8 mouse cellular contexts compared by ENCODE assay signal in the genomic region with DNA sequence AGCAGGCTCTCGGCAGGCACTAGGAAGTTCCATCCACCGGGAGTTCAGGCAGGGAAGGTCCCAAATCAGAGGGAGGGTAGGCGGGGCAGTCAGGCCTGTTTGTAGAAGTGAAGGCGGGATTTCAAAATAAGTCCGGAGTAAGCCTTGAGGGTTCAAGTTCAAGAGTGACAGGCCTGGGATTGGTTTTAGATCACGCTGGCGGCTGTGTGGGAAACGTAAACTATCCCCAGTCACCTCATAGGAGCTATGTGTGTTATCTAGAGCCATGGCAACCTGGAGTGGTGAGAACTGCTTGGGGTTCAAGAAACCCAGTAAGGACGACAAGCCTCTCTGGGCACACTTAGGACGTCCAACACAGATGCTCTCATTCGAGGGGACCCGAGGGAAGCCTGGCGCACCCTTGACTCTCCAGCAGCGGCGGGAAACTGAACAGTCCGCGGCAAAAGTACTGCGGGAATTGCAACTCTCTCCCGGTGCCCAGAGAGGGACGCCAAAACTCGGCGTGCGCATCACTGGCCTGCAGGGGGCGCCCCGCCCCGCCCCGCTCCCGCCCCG. TPM values are rescaled to one million over a fixed set of nuclear protein-coding genes. Genes with fewer than 3 reads are reported as not detected.
DNase-seq lines count a peak whose midpoint lies in the region; ATAC-seq and TF ChIP-seq lines count a peak whose summit lies in the region.

No protein-coding gene starts in this region.

- peak overlapping the region; percentile 47 to 56 (median 48) for H3K4me3 ChIP-seq in CH12.LX (replicated peaks in 1 of 3; ENCODE audit: low read depth in 2 of 3, low read length in 2 of 3, poor library complexity in 1 of 3)
- H3K4me3 ChIP-seq in heart, embryonic 10.5 days: peak overlapping the region; percentile 73
- peak overlapping the region; percentile 49 for H3K4me3 ChIP-seq in lung, embryonic 16.5 days (ENCODE audit: low read length)

- TF ChIP-seq EP300 in CH12.LX (IDR thresholded peaks at IDR 0.05; ENCODE audit: low read length): no peak

- peaks cover 7 to 40% of the 10 kb centered on the region in 2 experiments for H3K4me1 ChIP-seq in CH12.LX (ENCODE audit: control insufficient read depth in 1 of 2, insufficient read depth in 2 of 2)
- peaks cover 52% of the 10 kb centered on the region for H3K4me1 ChIP-seq in heart, embryonic 10.5 days
- peaks cover 42% of the 10 kb centered on the region for H3K4me1 ChIP-seq in lung, embryonic 16.5 days (replicated peaks; ENCODE audit: control insufficient read depth, insufficient read depth, low read length)

- ATAC-seq in lung, embryonic 16.5 days (ENCODE audit: low read depth): peak; percentile 80

- TF ChIP-seq CTCF in CH12.LX (conservative IDR thresholded peaks at IDR 0.05 in 1 of 2, IDR thresholded peaks at IDR 0.05 in 1 of 2; ENCODE audit: low read depth in 2 of 2, low read length in 2 of 2): peak; percentile 10 to 56; a peak in 2 of 4 replicates

- DNase-seq in 416B (ENCODE audit: low read depth) (peak; percentile 62), CH12.LX (ENCODE audit: extremely low read depth) (no peak)
- peak; percentile 43 for DNase-seq in cerebellum, adult 9-11 months
- peak; percentile 91 for DNase-seq in heart, embryonic 10.5 days (ENCODE audit: low spot score)
- peak; percentile 51 for DNase-seq in kidney, adult 9 months
- peak; percentile 24 for DNase-seq in ovary, adult 18-20 months (ENCODE audit: low spot score)
- no peak for DNase-seq in yolk sac, embryonic 10.5 days (ENCODE audit: low spot score)

- H3K4me2 ChIP-seq in CH12.LX (ENCODE audit: insufficient read depth, low read depth, poor library complexity, severe bottlenecking): peak overlapping the region; percentile 80
- peak overlapping the region; percentile 69 for H3K4me2 ChIP-seq in lung, embryonic 16.5 days (ENCODE audit: low read depth, low read length)

- in situ Hi-C loops in CH12.LX (cut with MboI; ENCODE audit: low pct_ligation_motif_present, low pct_unique_long_range_greater_than_20kb, low sequenced_read_pairs): no loop called here

- 0% methylated on average over 26 of the region's 29 CpGs for WGBS in heart, embryonic 10.5 days
- WGBS in lung, embryonic 16.5 days: under 1% methylated on average over 17 of the region's 29 CpGs

- TF ChIP-seq POLR2A in CH12.LX (IDR thresholded peaks at IDR 0.05; ENCODE audit: low read depth, low read length): no peak

- H3K27me3 ChIP-seq in CH12.LX (replicated peaks): no peaks in the 10 kb centered on the region
- no peaks in the 10 kb centered on the region for H3K27me3 ChIP-seq in heart, embryonic 10.5 days (ENCODE audit: insufficient read depth, poor library complexity, severe bottlenecking)
- no peaks in the 10 kb centered on the region for H3K27me3 ChIP-seq in lung, embryonic 16.5 days (ENCODE audit: control insufficient read depth, insufficient read depth, low read depth, low read length)

- no peak overlapping the region for H3K27ac ChIP-seq in CH12.LX (ENCODE audit: insufficient read depth, low read depth)
- H3K27ac ChIP-seq in heart, embryonic 10.5 days: peak overlapping the region; percentile 92
- H3K27ac ChIP-seq in lung, embryonic 16.5 days (ENCODE audit: low read length): peak overlapping the region; percentile 67

- peaks cover 0 to 30% of the 10 kb centered on the region in 2 experiments for H3K36me3 ChIP-seq in CH12.LX (replicated peaks in 1 of 2; ENCODE audit: control insufficient read depth in 1 of 2, insufficient read depth in 1 of 2, low read length in 1 of 2)
- peaks cover 20% of the 10 kb centered on the region for H3K36me3 ChIP-seq in heart, embryonic 10.5 days
- H3K36me3 ChIP-seq in lung, embryonic 16.5 days (ENCODE audit: control insufficient read depth, insufficient read depth, low read length): no peaks in the 10 kb centered on the region

- peaks cover 38% of the 10 kb centered on the region for H3K79me2 ChIP-seq in CH12.LX (replicated peaks; ENCODE audit: control insufficient read depth, extremely low read depth, insufficient read depth, poor library complexity, severe bottlenecking)

- dilution Hi-C loops in CH12.LX (cut with MboI; ENCODE audit: extremely low pct_ligation_motif_present, extremely low pct_unique_long_range_greater_than_20kb, low sequenced_read_pairs): no loop called here

- H3K9ac ChIP-seq in CH12.LX (ENCODE audit: insufficient read depth, low read depth): peak overlapping the region; percentile 58; the same call in 1 of the 2 replicates
- H3K9ac ChIP-seq in lung, embryonic 16.5 days (ENCODE audit: low read length): peak overlapping the region; percentile 60

- no peaks in the 10 kb centered on the region for H3K9me3 ChIP-seq in CH12.LX (replicated peaks; ENCODE audit: low read length)
- no peaks in the 10 kb centered on the region for H3K9me3 ChIP-seq in heart, embryonic 10.5 days
- H3K9me3 ChIP-seq in lung, embryonic 16.5 days (ENCODE audit: control insufficient read depth, low read length): no peaks in the 10 kb centered on the region

- no peak for TF ChIP-seq RAD21 in CH12.LX (IDR thresholded peaks at IDR 0.05; ENCODE audit: low read depth, low read length)

TF ChIP-seq in CH12.LX, 34 proteins besides CTCF, POLR2A, EP300 and RAD21:
- TF ChIP-seq MYC (IDR thresholded peaks at IDR 0.05; ENCODE audit: low read depth, low read length) (no peak), ZC3H11A (IDR thresholded peaks at IDR 0.05; ENCODE audit: low read depth, low read length) (no peak), TCF12 (IDR thresholded peaks at IDR 0.05; ENCODE audit: low read depth, low read length) (no peak), MAX (IDR thresholded peaks at IDR 0.05; ENCODE audit: low read length) (no peak), NRF1 (IDR thresholded peaks at IDR 0.05; ENCODE audit: low read depth, low read length) (no peak), PAX5 (IDR thresholded peaks at IDR 0.05; ENCODE audit: low read length) (no peak), USF1 (IDR thresholded peaks at IDR 0.05; ENCODE audit: low read depth, low read length) (no peak), NELFE (IDR thresholded peaks at IDR 0.05; ENCODE audit: low read depth, low read length) (no peak), MXI1 (IDR thresholded peaks at IDR 0.05; ENCODE audit: low read depth, low read length) (no peak), SMC3 (IDR thresholded peaks at IDR 0.05; ENCODE audit: low read depth, low read length) (no peak), KAT2A (IDR thresholded peaks at IDR 0.05; ENCODE audit: insufficient replicate concordance, low read length) (no peak), CHD2 (IDR thresholded peaks at IDR 0.05; ENCODE audit: low read length) (no peak), E2F4 (IDR thresholded peaks at IDR 0.05; ENCODE audit: insufficient replicate concordance, low read depth, low read length) (no peak)

RNA-seq across cellular contexts. Expression of a gene that starts 0.4 kb away (rescaled TPM):
- total RNA-seq in CH12.LX (2012; rRNA removed) (64.5 and 68.6 TPM in 2 replicates), CH12.LX (2014; rRNA removed) (52.6 and 52.7 TPM in 2 replicates)
- polyA plus RNA-seq in CH12.LX (2012; ENCODE audit: insufficient read length, low read depth): 54.6 and 60.5 TPM in 2 replicates
- polyA plus RNA-seq in heart, embryonic 10.5 days (2016; fragmentation: Nextera tagmentation; extraction: Ambion mirVana): 39.0 and 39.2 TPM in 2 replicates
- 57.3 and 61.5 TPM in 2 replicates for polyA plus RNA-seq in lung, embryonic 16.5 days (2015; fragmentation: Nextera tagmentation; extraction: Ambion mirVana)

RNA-seq across cellular contexts. Expression of a gene that starts 51.5 kb away (rescaled TPM):
- total RNA-seq in CH12.LX (2012; rRNA removed): 29.5 and 31.1 TPM in 2 replicates
- 67.6 and 77.0 TPM in 2 replicates for total RNA-seq in CH12.LX (2014; rRNA removed)
- 37.4 and 38.2 TPM in 2 replicates for polyA plus RNA-seq in CH12.LX (2012; ENCODE audit: insufficient read length, low read depth)
- 42.6 and 48.6 TPM in 2 replicates for polyA plus RNA-seq in heart, embryonic 10.5 days (2016; fragmentation: Nextera tagmentation; extraction: Ambion mirVana)
- 57.9 and 58.1 TPM in 2 replicates for polyA plus RNA-seq in lung, embryonic 16.5 days (2015; fragmentation: Nextera tagmentation; extraction: Ambion mirVana)

Comparison
In these comparisons a context has a peak if more than half of its experiments do, and no peak if none do; other contexts are left out.
1. DNase-seq: peak in 416B (single experiment), cerebellum, adult 9-11 months (single experiment), heart, embryonic 10.5 days (single experiment), kidney, adult 9 months (single experiment) and ovary, adult 18-20 months (single experiment); none in CH12.LX (single experiment) and yolk sac, embryonic 10.5 days (single experiment).
2. Peak in every context shown above with its lines, with median percentiles within 50 percentile points of each other: H3K4me3 ChIP-seq.